Mouse (Mus musculus): ENCODE results near the gene Iah1.

GRCm38 (mm10) chr12:21330961-21331576, 14.9 kb downstream of the Iah1 start:
- TF ChIP-seq TCF12 (IDR thresholded peaks at IDR 0.05; ENCODE audit: insufficient read depth, poor library complexity, severe bottlenecking) = no peak
- TF ChIP-seq USF1 (IDR thresholded peaks at IDR 0.05; ENCODE audit: low read depth) = no peak
- no peak for TF ChIP-seq E2F4 (IDR thresholded peaks at IDR 0.05; ENCODE audit: insufficient read depth)
